8 mouse cellular contexts compared by ENCODE assay signal in genomic region chr1:191224302-191224980, GRCm38 (mm10). TPM values are rescaled to one million over a fixed set of nuclear protein-coding genes. Genes with fewer than 3 reads are reported as not detected.
DNase-seq lines count a peak whose midpoint lies in the region; ATAC-seq lines count a peak whose summit lies in the region.

No protein-coding gene starts in this region.

- peak; percentile 88 for ATAC-seq in hindbrain, embryonic 14.5 days (ENCODE audit: low FRiP score)

- H3K36me3 ChIP-seq in hindbrain, embryonic 14.5 days (replicated peaks; ENCODE audit: control insufficient read depth, insufficient read depth), result no peaks in the 10 kb centered on the region

- peak overlapping the region; percentile 54 for H3K27ac ChIP-seq in hindbrain, embryonic 14.5 days

- no peaks in the 10 kb centered on the region for H3K27me3 ChIP-seq in hindbrain, embryonic 14.5 days (ENCODE audit: control insufficient read depth, insufficient read depth, low read length)

- peak overlapping the region; percentile 94 for H3K4me2 ChIP-seq in hindbrain, embryonic 14.5 days (replicated peaks)

- no peaks in the 10 kb centered on the region for H3K9me3 ChIP-seq in hindbrain, embryonic 14.5 days (ENCODE audit: control insufficient read depth, low read length)

- peaks cover 18% of the 10 kb centered on the region for H3K4me1 ChIP-seq in hindbrain, embryonic 14.5 days (replicated peaks; ENCODE audit: control insufficient read depth, insufficient read depth, low read length)

- peak overlapping the region; percentile 71 for H3K4me3 ChIP-seq in hindbrain, embryonic 14.5 days (replicated peaks; ENCODE audit: low read length)

- DNase-seq in NIH3T3 (ENCODE audit: low read depth), result peak; percentile 98
- peak; percentile 98 for DNase-seq in cerebellum, postnatal 10 days
- peak; percentile 85 to 90 for DNase-seq in frontal cortex, postnatal 14 days (ENCODE audit: low spot score in 2 of 2)
- DNase-seq in hindbrain, embryonic 14.5 days (ENCODE audit: low spot score), result peak; percentile 97
- peak; percentile 90 to 91 for DNase-seq in layer of hippocampus, postnatal 36 days
- peak; percentile 96 for DNase-seq in lung, postnatal 36 days
- DNase-seq in retina, postnatal 1 day, result peak; percentile 95
- peak; percentile 88 for DNase-seq in urinary bladder, adult 18-20 months (ENCODE audit: low spot score in 2 of 2)

- WGBS in hindbrain, embryonic 14.5 days, result 2% methylated on average over 57 of the region's 57 CpGs

- peak overlapping the region; percentile 90 for H3K9ac ChIP-seq in hindbrain, embryonic 14.5 days

RNA-seq across cellular contexts. Expression of gene Atf3, which starts 6.6 kb away (rescaled TPM):
- 1.4 and 1.8 TPM in 2 replicates for polyA plus RNA-seq in hindbrain, embryonic 14.5 days (2014; fragmentation: Nextera tagmentation; extraction: Ambion mirVana)
- 1 to 10 TPM; 1.2 to 1.4 TPM for total RNA-seq in layer of hippocampus, postnatal 36 days (2021)

RNA-seq across cellular contexts. Expression of gene Fam71a, which starts 59.8 kb away (rescaled TPM):
- polyA plus RNA-seq in hindbrain, embryonic 14.5 days (2014; fragmentation: Nextera tagmentation; extraction: Ambion mirVana), result not detected in 2 replicates
- not detected for total RNA-seq in layer of hippocampus, postnatal 36 days (2021)

Comparison
In these comparisons a context has a peak if more than half of its experiments do, and no peak if none do; other contexts are left out.
1. Peak in every context shown above with its lines: DNase-seq, ATAC-seq, H3K4me3 ChIP-seq and H3K27ac ChIP-seq.